Mouse (Mus musculus): ENCODE data around the gene Gm14137. TPM values are rescaled to one million over a fixed set of nuclear protein-coding genes. Genes with fewer than 3 reads are reported as not detected.

Gm14137 gene
- polyA plus RNA-seq, 1 experiment = 1.5 TPM

DNA sequence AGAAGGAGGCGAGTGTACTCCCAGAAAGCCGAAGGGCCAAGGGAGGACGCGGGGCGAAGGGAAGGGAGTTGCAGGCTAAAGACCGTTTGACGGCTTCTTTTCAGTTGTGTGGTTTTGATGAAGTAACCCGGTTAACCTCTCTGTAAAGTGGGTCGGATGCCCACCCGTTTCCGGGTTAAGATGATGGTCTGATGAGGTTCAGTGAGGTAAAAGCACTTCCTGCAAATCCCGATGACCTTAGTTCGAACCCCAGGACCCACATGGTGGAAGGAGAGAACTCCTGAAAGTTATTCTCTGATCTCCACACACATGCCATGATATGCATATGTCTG is 34.8 kb downstream of the Gm14137 start:
- H3K79me2 ChIP-seq (ENCODE audit: control insufficient read depth, insufficient read depth) = peaks cover 33% of the 10 kb centered on the region
- peak overlapping the region; percentile 92 for H3ac ChIP-seq (ENCODE audit: control insufficient read depth, insufficient read length, low read depth)
- TF ChIP-seq CTCF (IDR thresholded peaks at IDR 0.05; ENCODE audit: control insufficient read depth, insufficient read depth, insufficient read length) = no peak
- TF ChIP-seq MYOD1 (IDR thresholded peaks at IDR 0.05; ENCODE audit: control insufficient read depth, insufficient read length, low read depth) = no peak
- no peak for TF ChIP-seq MYOG (IDR thresholded peaks at IDR 0.05; ENCODE audit: control insufficient read depth, extremely low read depth, insufficient read length)
- TF ChIP-seq FOSL1 (IDR thresholded peaks at IDR 0.05; ENCODE audit: insufficient read depth, low read length, poor library complexity, severe bottlenecking) = no peak
- TF ChIP-seq MAX (IDR thresholded peaks at IDR 0.05) = no peak
- TF ChIP-seq CEBPB (IDR thresholded peaks at IDR 0.05; ENCODE audit: low read depth) = no peak
- TF ChIP-seq USF1 (IDR thresholded peaks at IDR 0.05; ENCODE audit: low read depth) = no peak
- peaks cover 8% of the 10 kb centered on the region for H3K79me3 ChIP-seq (ENCODE audit: low read depth)
- H3K36me3 ChIP-seq (ENCODE audit: control insufficient read depth, insufficient read depth) = peaks cover 7% of the 10 kb centered on the region
- peak overlapping the region; percentile 66 for H3K4me3 ChIP-seq (ENCODE audit: insufficient read depth, poor library complexity, severe bottlenecking)
- no peaks in the 10 kb centered on the region for H3K27me3 ChIP-seq (ENCODE audit: control insufficient read depth, insufficient read depth, insufficient read length)

Other genes with a start within 250 kb of the Gm14137 start
- gene Chst14, start 248.0 kb upstream of the Gm14137 start, polyA plus RNA-seq (2012; fragmentation: generic; extraction: Trizol) = 21.3 TPM
- gene Ccdc32, start 145.1 kb upstream of the Gm14137 start, polyA plus RNA-seq (2012; fragmentation: generic; extraction: Trizol) = 9.3 TPM
- gene Rpusd2, start 139.7 kb upstream of the Gm14137 start, polyA plus RNA-seq (2012; fragmentation: generic; extraction: Trizol) = 4.2 TPM
- 3.2 TPM for gene Knl1, start 127.4 kb upstream of the Gm14137 start, polyA plus RNA-seq (2012; fragmentation: generic; extraction: Trizol)
- gene Rad51, start 61.7 kb upstream of the Gm14137 start, polyA plus RNA-seq (2012; fragmentation: generic; extraction: Trizol) = 28.6 TPM
- gene Rmdn3, start 17.5 kb upstream of the Gm14137 start, polyA plus RNA-seq (2012; fragmentation: generic; extraction: Trizol) = 21.8 TPM
- gene Gchfr, start 6.7 kb upstream of the Gm14137 start, polyA plus RNA-seq (2012; fragmentation: generic; extraction: Trizol) = 80.5 TPM
- 27.1 TPM for gene Zfyve19, start 34.1 kb downstream of the Gm14137 start, polyA plus RNA-seq (2012; fragmentation: generic; extraction: Trizol)
- gene Dnajc17, start 34.3 kb downstream of the Gm14137 start, polyA plus RNA-seq (2012; fragmentation: generic; extraction: Trizol) = 12.3 TPM
- 0.12 TPM for gene Ppp1r14d, start 55.4 kb downstream of the Gm14137 start, polyA plus RNA-seq (2012; fragmentation: generic; extraction: Trizol)
- 0.82 TPM for gene Spint1, start 62.9 kb downstream of the Gm14137 start, polyA plus RNA-seq (2012; fragmentation: generic; extraction: Trizol)
- gene Rhov, start 96.8 kb downstream of the Gm14137 start, polyA plus RNA-seq (2012; fragmentation: generic; extraction: Trizol) = 0.55 TPM
- gene Vps18, start 114.2 kb downstream of the Gm14137 start, polyA plus RNA-seq (2012; fragmentation: generic; extraction: Trizol) = 14.9 TPM
- gene Dll4, start 151.3 kb downstream of the Gm14137 start, polyA plus RNA-seq (2012; fragmentation: generic; extraction: Trizol) = not detected
- 60.7 TPM for gene Chac1, start 176.7 kb downstream of the Gm14137 start, polyA plus RNA-seq (2012; fragmentation: generic; extraction: Trizol)